Mouse (Mus musculus) stomach, embryonic 15.5 days (tissue): ENCODE measurements at regions not wholly inside any gene's neighbourhood (a gene's known extent, or its start where the extent isn't known, plus 50 kb on each side); places are given as distances from the start of the nearest gene placed in this dataset.

ENCODE experiments used
- ATAC-seq: fragments of 200-750 bp; cut with Nextera tagmentation; 2 replicates; pipeline ENCODE4 v1.8.0; 2017; ENCODE audit warnings: low read depth, moderate number of reproducible peaks, moderate TSS enrichment; ENCODE audit not compliant: insufficient read depth, low FRiP score
- H3K27ac ChIP-seq: fragments of 300-500 bp; sonication (generic); 2 replicates; pipeline ENCODE4 v1.5.1; 2015; ENCODE audit warnings: mild to moderate bottlenecking, inconsistent platforms
- H3K27me3 ChIP-seq: fragments of 300-500 bp; sonication (generic); replicated peaks from 2 replicates; pipeline ENCODE4 v1.6.1; 2015; ENCODE audit warnings: inconsistent platforms
- H3K36me3 ChIP-seq: fragments of 300-500 bp; sonication (generic); 2 replicates; pipeline ENCODE4 v1.6.1; 2015; ENCODE audit warnings: inconsistent platforms
- H3K4me1 ChIP-seq: fragments of 300-500 bp; sonication (generic); 2 replicates; pipeline ENCODE4 v1.6.1; 2015; ENCODE audit warnings: inconsistent platforms
- H3K4me2 ChIP-seq: fragments of 300-500 bp; sonication (generic); 2 replicates; pipeline ENCODE4 v1.6.1; 2015; ENCODE audit warnings: mild to moderate bottlenecking, inconsistent platforms
- H3K4me3 ChIP-seq: fragments of 300-500 bp; sonication (generic); replicated peaks from 2 replicates; pipeline ENCODE4 v1.5.1; 2015; ENCODE audit warnings: inconsistent platforms
- H3K9ac ChIP-seq: fragments of 300-500 bp; sonication (generic); 2 replicates; pipeline ENCODE4 v1.6.1; 2015; ENCODE audit warnings: inconsistent platforms
- H3K9me3 ChIP-seq: fragments of 300-500 bp; sonication (generic); 2 replicates; pipeline ENCODE4 v1.6.1; 2016; ENCODE audit warnings: inconsistent platforms
- WGBS: fragments of 180-500 bp; shearing (Covaris S2); methylation state at CpG from one replicate; pipeline ENCODE4 v1.1.7; 2015; 5-methylcytosine and 5-hydroxymethylcytosine counted together

DNA sequence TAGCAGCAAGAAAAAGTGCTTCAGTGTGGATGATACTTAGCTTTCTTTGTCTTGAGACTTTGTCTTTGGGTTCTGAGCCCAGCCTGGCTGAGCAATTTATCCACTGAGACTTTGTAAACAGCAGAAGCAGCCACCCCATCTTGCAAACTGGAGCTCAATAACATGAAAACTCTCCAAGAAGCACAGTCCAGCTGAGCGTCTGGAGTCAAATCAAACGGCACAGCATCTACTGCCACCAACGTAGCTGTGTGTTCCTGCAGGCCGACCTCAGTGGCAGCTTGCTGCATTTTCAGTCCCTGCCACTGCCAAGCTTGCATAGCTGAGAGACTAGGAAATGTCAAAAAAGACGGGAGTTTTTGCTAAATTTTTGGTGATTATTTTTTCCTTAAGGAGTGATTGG, 68.8 kb upstream of the Galnt17 start:
- no peak overlapping the region for H3K27ac ChIP-seq

DNA sequence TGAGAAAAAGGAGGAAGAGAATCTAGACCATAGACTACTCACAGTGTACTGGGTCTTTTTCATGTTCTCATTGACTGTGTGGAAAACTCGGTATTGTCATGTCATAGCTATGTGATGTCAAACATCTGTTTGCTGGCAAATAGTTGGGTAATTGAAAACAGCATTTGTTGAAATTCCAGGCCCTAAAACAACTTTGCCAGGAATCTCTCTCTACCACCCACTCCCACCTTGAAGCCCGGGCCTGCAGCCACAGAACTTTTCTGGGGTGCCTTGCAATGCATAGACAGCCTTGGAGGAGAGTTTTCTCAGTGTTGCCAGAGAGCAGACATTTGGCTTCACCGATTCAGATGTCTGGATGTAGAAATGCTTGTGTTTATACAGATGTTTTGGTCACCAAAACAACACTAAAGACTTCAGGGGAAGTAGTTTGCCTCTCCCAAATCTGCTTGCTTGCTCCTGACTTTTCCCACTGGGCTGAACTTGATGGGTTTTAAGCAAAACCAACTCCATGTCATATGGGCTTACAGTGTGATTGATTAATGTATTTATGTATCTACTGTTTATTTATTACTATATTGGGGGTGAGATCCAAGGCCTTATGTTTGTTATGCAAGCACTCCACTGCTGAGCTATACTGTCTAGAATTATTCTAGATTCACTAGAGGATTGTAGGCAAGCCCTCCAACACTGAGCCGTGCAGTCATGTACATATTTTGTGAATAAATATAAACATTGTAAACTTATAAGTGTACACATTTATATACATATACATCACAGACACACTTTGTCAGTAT, 63.2 kb upstream of the Galnt17 start:
- WGBS: 52% methylated on average over 4 of the region's 4 CpGs
- Histone ChIP-seq H3K9me3 (no peaks in the 10 kb centered on the region), H3K9ac (no peak overlapping the region), H3K27me3 (no peaks in the 10 kb centered on the region), H3K4me1 (no peaks in the 10 kb centered on the region), H3K4me2 (no peak overlapping the region), H3K36me3 (no peaks in the 10 kb centered on the region), H3K4me3 (no peak overlapping the region), H3K27ac (peak overlapping the region; percentile 16; the same call in 1 of the 2 replicates)
- ATAC-seq: no peak

More for the DNA sequence above, 68.8 kb upstream of the Galnt17 start:
- Histone ChIP-seq H3K9ac (no peak overlapping the region), H3K4me3 (no peak overlapping the region), H3K4me2 (no peak overlapping the region), H3K4me1 (no peaks in the 10 kb centered on the region), H3K27me3 (no peaks in the 10 kb centered on the region), H3K9me3 (no peaks in the 10 kb centered on the region), H3K36me3 (no peaks in the 10 kb centered on the region)
- no peak for ATAC-seq
- WGBS: 58% methylated on average over 5 of the region's 5 CpGs

DNA sequence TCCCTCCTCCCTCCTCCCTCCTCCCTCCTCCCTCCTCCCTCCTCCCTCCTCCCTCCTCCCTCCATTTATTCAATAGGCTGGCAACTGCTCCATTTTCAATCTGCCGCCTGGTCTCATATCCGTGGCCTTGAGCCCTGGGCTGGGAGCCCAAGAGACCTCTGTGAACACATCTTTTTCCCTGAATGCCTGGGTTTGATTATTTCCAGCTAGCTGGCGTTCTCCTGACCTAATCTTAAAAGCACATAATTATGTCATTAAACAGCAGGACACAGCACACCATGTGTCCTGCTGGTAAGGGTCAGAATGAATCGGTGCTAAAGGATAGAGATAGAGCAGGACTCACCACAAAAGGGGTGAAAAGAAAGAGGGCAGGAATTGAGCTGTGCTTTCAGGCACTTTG, 59.2 kb upstream of the Galnt17 start:
- no peak for ATAC-seq
- H3K9me3 ChIP-seq: no peaks in the 10 kb centered on the region
- H3K9ac ChIP-seq: no peak overlapping the region
- H3K36me3 ChIP-seq: no peaks in the 10 kb centered on the region
- no peaks in the 10 kb centered on the region for H3K4me1 ChIP-seq
- H3K4me2 ChIP-seq: no peak overlapping the region
- H3K27me3 ChIP-seq: no peaks in the 10 kb centered on the region
- no peak overlapping the region for H3K27ac ChIP-seq
- WGBS: 56% methylated on average over 4 of the region's 4 CpGs
- H3K4me3 ChIP-seq: no peak overlapping the region

DNA sequence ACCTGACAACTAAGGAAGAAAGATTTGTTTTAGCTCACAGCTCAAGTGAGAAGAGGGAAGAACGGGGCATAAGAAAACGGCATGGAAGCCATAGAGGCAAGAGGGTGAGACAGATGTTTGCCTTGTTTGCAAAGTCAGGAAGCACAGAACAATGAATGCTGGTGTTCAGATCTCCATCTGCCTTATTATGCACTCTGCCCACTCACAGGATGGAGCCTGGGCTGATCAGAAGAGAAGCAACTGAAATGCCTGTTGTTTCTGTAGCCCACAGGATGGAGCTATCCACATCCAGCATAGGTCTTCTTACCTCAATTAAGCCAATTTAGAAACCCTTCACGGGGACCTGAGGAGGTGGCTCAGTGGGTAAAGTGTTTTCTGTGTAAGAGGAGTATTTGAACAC, 51.5 kb upstream of the Galnt17 start:
- 72% methylated on average over 3 of the region's 3 CpGs for WGBS
- no peak overlapping the region for H3K9ac ChIP-seq
- no peak for ATAC-seq

More for the DNA sequence above, 51.5 kb upstream of the Galnt17 start:
- Histone ChIP-seq H3K4me3 (no peak overlapping the region), H3K27ac (no peak overlapping the region), H3K4me1 (no peaks in the 10 kb centered on the region), H3K9me3 (no peaks in the 10 kb centered on the region), H3K36me3 (no peaks in the 10 kb centered on the region), H3K4me2 (no peak overlapping the region), H3K27me3 (no peaks in the 10 kb centered on the region)
